Mouse (Mus musculus) right cerebral cortex, postnatal 36 days (tissue): ENCODE data around the gene Wdr93.
A peak's percentile ranks its signal among the peaks of the same experiment; 100 is the strongest.

Experiments
- DNase-seq, 2 experiments: peaks; one replicate each; pipeline ENCODE4 v3.0.0; 2022; ENCODE audit warnings: low spot score in 2 of 2, mixed read lengths in 1 of 2

The Wdr93 gene

DNA sequence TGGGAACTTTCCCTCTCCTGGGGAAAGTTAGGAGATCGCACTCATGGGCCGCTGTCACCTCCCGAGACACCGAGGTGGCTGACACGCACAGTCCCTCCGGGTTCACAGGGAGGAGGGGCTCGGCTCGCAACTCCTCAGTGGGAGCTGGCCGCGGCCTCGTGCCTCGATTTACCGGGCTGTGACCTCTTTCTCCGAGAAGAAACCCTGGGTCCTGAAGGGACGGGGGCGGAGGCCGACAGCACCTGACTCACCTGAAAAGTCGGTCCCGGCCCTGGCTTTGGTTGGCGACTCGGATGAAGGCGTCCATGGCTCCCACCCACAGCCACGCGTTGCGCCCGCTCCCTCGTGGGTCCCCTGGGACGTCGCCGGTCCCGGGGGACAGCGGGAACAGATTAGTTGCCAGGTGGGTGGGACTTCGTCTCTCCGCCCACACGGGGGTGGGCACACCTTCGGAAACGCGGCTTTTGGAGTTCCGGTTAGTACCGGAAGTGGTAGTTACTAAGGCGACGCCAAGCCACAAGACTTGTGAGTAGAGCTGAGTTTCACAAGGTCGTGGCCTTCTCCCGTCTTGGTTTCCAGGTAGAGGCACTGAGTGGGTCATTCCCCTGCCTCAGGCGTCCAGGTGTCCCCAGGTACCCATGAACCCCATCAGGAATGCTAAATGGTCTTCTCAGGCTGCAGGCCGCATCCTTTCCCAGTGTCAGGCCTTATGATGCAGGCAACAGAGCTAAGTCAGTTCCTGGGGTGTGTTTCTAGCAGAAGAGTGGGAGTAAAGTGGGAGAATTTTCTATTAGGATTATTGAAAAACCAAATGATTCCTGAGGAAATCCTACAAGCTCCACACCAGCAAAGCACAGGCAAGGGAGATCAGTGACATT is at the start of gene Wdr93, which contains the start of gene Pex11a:
Wdr93 (plus strand) TSS at position 505 of the 878 bp plus-strand sequence.
Pex11a (minus strand) TSS at position 473 of the 878 bp plus-strand sequence.
- peak; percentile 66 to 76 for DNase-seq

DNA sequence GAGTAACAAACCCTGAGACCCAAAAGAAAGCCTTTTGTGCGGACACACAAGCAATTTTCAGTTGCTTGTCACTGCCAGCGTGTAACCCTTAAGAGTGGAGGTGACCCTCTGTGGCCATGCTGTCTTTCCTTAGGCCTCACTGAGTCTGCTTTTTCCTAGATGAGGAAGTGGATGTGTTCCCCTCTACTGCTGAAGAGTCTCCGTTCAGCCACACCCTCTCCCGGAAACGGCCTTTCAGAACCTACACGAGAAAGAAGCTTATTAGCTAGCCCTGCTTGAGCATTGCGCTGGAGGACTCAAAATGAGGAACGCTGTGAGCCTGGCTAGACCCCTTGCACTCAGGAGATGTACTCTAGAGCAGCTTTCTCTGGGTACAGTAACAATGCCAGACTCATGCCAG is 46.5 kb upstream of the Wdr93 start:
- no peak for DNase-seq

DNA sequence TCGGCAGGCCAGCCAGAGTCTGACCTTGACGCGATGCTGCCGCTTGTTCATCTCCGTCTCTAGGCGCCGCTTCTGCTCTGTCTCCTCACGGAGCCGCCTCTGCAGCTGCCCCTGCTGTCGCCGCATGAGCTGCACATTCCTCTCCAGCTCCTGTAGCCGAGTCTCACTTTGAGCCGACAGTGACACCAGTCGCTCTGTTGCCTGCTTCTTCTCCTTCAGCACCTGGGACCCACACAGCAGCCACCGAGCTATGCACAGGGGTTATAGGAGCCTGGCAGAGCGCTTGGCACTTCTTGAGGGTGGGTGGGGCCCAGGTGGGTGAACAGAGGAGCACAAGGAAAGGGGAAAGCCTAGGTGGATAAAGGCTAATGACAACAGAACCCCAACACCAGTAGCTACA is 40.2 kb upstream of the Wdr93 start:
- DNase-seq = no peak

DNA sequence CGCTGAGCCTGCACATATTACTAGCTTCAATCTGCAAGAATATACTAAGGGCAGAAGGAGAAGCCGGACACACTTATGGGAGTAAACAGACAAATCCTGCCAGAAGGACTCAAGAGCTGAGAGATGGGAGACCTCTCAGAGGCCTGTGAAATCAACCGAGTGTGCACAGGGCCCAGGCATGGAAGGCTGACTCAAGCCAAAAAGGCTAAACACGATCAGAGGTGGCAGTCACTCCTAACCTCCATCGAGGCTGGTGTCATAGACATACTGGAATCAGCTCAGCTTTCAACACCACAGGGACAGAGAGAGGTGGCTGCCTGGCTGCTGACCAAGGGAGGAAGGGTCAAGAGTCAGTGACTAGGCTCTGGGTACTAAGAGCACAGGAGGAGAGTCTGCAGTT is 37.8 kb upstream of the Wdr93 start:
- DNase-seq = no peak

DNA sequence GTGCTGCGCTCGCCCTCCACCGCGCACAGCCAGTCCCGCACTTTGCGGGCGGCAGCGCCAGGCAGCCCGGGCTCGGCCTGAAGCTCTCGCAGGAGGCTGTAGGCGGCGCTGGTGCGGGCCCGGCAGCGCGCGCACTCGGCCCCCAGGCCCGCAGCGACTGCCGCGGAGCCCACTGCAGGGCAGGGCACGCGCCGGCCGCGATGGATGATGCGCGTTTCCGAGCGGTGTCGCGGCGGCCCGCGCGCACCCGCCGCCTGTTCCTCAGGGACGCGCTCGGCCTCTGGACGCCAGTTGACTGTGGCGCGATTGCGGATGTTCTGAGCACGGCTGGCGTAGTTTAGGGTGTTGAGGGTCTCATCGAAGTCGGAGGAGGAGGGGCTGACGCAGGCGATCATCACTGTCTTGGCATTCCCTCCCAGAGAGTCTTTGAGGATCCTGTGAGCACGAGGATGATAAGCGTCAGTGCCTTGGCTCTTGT is 32.8 kb upstream of the Wdr93 start:
- peak; percentile 32 to 37 for DNase-seq

DNA sequence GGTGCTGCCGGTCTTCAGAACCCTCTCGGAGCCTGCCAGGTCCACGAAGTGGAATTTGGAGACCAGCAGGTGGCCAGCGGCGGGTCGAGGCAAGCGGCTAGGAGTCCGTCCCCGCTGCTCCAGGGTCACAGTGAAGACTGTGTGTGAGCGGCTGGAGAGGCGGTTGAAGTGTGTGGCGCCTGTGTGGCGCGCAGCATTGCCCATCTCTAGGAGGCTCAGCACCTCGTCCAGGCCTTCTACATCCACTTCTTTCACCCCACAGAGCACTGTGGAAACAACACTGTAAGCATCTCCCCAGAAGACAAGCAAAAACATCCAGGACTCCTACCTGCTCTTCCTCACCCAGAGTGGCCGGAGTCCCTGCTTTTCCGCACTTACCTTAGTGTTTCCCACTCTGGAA is 32.1 kb upstream of the Wdr93 start:
- DNase-seq = no peak

DNA sequence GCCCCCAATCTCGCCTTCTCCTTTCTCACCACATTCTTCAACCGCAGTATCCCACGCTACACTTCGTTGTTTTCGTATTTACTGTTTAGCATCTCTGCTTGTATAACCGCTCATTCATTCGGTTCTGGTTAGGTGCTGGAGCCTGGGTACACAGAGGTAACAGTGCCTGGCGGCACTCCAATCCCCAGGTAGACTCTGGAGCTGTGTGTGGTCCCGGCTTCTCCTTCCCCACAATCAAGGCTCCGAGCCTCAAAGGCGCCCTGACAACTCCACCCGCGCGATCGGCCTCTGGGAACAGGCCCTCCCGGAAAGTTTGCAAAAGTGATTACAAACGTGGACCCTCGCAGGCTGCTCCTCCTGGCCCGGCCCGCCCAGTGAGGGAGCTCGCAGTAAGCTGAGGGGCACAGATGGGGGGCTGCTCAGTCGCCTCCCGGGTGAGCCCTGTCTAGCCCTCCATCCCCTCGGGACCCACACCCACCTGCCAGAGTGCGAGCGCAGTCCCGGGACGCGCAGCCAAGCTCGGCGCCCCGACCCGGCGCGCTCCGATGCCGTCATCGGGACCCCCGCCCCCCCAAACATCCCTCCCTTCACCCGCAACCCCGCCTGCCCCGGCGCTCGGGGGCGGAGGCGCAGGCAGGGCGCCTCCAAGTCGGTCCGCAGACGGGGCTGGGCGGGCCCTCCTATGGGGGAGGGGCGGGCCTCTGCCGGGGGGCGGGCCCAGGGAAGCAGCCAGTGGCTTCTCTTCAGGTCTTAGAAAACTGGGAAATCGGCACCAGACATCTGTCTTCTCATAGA is 27.6 kb upstream of the Wdr93 start, which contains the start of gene Kif7:
Kif7 (minus strand) TSS at position 534 of the 795 bp plus-strand sequence.
- peak in 1 of 2 experiments; percentile 28 for DNase-seq

DNA sequence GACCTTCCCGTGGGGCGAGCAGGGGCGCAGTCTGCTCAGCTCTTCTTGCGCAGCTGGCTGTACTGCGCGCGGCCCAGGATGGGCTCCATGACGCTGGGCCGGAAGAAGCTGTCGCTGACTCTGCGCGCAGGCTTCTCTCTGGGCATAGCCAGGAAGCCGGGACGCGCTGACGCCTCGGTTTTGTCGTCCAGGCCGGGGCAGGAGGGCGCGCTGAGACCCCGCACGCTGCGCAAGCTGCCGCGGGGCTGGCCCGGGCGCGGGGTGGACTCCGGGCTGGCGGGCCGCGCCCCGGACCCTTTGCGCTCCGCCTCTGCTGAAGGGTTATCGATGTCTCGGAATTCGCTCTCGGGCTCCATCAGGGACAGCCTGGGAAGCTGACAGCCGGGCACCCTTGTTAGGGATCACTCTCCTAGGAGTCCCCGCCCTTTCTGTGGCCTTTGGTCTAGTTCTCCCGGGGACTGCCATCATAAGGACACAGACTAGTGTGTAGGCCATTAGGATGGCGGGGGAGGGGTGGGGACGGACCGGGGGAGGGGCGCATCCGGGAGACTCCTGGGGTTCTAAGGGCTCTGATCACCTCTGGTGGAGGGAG is 21.5 kb upstream of the Wdr93 start:
- DNase-seq = no peak

DNA sequence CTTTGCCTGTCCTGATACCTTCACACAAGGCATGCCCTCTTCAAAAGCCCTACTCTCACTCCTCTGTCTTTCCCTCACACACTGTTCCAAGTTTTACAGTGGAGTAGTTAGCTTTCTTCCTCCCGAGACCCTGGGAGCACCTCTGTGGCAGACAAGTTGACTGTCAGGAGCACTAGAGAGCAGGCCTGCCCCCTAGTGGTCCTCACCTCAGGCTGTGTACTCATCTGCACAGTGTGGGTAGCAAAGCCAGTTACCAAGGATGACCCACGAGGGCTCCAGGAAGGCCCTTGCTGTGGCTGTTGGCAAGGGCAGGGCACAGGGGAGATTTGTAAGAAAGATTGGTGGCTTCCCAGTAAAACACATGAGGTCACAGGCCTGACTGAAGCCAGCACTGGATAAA is 15.9 kb upstream of the Wdr93 start:
- DNase-seq = peak in 1 of 2 experiments; percentile 33

DNA sequence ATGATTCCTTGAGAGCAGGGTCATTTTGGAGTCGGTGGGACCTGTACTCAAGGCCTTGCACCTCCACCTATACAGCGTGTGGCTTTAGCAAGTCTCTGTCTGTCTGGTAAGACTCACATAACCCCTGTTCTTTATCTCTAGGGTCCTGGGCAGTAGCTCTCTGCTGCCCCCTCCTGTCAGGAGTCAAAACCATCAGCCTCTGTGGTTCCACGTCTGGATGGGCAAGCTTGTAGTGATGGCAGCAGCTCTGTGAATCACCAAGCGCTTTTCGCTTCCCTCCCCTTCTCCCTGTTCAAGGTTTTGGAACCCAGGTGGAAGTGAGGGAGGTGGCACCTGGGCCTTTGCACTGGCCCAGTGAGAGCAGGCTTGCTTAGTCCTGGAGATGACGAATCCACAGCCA is 14.7 kb upstream of the Wdr93 start:
- DNase-seq = no peak

DNA sequence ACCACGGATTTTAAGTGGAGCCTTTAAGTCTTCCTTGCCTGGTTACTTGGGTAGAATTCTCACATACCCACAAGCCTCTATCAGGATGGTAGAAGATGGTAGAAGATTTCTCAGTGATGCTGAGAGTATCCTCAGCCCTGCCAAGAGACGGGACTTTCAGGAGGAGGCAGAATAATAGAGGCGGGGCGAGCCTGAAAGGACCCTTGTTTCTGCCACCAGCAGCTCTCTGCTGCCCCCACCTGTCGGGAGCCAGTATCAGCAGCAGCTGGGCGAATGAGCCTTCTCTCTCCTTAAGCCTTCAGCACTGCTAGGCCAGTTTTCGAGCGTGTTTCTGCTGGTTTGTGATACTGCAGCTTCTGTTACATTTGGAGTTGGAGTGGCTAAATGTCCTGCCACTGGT is 13.8 kb upstream of the Wdr93 start:
- DNase-seq = peak in 1 of 2 experiments; percentile 39

DNA sequence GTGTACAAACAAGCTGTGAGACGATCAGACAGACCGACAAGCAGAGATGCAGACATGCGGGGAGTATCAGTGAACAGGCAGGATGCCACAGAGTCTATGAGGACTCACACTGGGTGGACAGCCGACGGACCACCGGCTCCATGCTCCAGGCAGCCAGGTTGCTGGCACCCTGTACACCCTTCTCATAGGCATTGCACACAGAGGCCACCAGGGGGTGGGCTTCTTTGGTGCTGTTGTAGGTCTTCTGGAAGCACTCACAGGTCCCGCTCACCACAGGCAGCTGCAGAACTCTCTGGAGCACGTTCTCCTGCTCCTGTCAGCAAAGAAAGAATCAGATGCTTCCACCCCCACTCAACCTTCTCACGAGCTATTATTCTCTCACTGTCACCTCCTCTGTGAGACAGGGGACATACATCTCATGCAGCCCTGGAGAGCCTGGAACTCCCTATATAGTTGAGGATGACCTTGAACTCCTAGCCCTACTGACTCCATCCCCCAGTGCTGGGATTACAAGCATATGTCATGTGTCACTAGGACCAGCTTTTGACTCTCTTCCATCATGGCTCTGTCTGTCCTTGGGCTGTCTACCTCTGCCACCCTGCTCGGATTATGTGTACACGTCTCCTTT is 13.1 kb upstream of the Wdr93 start:
- no peak for DNase-seq

DNA sequence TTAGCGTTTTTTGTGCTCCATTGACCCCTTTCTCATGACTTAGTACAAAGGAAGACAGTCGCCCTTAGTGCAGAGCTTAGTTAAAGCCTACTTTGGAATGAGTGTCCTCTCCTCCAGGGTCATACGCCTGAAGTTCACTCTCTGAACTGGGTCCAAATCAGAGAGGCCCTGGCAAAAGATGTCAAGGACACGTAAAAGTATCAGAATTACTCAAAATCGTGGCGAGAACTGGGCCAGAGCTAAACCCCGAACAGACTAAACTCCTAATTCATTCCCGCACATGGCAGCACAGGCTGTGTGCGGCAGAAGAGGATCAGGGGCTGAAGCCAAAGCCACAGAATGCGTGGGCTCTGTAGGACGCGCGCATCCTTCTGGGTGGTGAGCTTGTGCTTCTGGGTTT is 11.5 kb upstream of the Wdr93 start:
- no peak for DNase-seq

DNA sequence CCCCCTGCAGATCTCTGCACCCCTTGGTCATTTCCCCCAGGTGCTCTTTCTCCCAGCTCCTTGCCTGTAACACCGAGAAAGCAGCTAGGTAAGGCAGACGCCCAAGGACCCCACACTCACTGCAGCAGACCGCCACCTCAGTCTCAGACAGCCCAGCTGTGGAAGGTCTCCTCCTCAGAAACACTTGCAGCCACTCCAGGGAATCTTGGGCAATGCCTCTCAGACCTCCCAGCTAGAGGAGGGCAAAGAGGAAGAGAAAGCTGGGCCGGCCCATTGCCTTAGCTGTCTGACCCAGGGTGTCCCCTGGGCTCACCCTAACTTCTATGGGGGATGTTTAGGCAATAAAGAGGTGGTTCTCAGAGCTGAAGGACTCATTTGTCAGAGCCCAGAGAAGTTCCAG is 10.3 kb upstream of the Wdr93 start, which contains the start of gene Plin1:
Plin1 (minus strand) TSS at position 282 of the 400 bp plus-strand sequence.
- no peak for DNase-seq

DNA sequence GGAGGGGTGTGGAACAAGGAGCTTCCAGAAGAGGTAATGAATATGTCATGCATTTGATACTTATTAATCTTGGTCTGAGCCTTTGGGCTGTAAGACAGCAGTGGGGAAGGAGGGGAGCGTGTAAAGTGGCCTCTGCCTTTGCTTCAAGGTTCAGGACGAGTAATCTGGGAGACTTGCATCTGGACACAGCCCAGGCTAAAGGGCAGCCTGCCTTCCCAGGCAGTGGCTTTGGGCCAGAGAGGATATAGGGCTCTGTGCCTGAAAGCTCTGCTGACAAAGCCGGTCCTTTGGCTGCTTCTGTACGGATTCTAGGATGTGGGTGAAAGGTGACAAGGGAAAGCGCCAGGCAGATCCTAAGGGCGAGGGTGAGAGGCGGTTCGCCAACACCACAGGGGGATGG is 8.4 kb upstream of the Wdr93 start:
- DNase-seq = no peak

DNA sequence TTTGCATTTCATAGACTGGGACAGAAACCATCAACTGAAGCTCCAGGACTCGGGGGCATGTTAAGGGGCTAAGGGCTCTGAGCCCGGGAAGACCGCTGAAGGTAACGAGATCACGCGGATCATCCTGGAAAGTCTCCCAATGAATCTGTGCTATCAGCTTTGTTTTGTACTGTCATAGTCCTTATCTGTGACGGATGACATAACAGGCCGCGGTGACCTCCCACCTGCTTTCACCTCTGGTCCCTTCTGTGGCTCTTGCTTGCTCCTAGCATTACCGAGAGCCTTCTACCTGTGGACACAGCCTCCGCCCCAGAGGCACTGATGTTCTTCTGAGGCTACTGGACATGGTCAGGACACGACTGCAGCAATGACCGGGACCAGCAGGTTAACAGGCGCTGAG is 6.5 kb upstream of the Wdr93 start:
- no peak for DNase-seq

DNA sequence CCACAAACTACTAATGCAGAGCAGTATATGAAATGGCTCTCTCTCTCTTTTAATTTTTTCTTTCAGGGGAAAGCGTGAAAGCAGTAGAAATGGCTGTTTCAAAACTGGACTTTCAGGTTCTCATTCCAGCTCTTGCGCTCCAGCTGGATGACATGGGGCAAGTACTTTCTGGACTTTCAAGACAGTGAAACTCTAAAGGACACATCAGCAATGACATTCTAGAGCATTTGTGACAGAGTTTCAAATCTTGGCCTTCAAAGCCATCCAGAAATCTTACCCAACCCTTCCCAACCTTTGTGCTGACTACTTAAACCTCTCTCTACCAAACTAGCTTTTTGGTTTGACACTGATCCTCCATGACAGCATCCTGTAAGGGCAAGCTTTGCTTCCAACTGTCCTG is 4.0 kb upstream of the Wdr93 start:
- no peak for DNase-seq

DNA sequence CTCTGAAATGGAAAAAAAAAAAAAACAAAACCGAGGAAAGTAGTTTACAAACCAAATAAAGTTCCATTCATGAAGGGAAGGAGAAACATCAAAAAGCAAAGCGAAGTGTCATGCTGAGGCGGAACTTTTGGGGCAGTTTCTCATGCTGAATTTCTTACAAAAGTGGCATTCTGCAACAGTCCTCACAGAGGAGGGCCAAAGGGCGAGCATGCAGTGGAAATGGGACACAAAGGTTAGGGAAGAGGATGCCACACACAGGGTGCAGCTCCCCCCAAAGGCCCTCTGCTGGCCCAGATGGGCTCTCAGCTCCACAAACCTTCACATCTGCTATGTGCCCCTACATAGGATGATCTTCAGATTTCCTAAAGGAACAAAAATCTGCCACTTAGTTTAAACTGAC is 2.7 kb upstream of the Wdr93 start:
- no peak for DNase-seq

DNA sequence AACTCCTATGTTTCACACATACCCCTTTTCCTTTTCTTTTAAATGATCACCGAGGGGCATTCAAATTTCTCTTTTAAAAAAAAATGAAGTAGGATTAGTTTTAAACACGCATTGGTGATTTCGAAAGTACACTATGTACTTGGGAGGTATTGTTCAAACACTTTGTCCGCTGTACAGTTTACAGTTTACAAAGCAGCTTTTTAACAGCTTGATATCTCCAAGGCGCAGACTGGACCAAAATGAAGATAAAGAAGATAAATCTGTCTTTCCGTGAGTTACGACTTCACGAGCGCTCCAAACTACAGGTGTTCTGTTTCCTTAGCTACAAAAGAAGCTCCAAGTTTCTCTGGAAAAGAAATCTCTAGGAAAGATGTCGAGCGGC is 695 bp upstream of the Wdr93 start:
- no peak for DNase-seq

DNA sequence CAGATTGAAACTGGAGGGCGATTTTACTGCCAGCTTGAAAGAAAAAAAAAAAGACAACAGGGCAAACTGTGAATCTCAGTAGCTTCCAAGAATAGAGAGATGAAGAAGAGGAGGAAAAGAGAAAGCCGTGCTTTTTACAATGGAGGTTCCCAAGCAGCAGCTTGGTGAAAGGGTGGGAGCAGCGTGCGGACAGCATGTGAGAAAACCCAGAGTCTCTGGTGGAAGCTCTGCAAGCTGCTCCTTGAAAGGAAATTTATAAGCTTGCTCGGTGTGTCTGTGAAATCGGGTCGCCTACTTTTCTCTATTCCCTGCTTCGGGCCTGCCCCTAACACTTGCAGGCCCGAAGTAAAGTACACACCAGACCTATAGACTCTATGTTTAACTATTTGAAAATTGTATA is 1.1 kb downstream of the Wdr93 start:
- DNase-seq = peak in 1 of 2 experiments; percentile 35

DNA sequence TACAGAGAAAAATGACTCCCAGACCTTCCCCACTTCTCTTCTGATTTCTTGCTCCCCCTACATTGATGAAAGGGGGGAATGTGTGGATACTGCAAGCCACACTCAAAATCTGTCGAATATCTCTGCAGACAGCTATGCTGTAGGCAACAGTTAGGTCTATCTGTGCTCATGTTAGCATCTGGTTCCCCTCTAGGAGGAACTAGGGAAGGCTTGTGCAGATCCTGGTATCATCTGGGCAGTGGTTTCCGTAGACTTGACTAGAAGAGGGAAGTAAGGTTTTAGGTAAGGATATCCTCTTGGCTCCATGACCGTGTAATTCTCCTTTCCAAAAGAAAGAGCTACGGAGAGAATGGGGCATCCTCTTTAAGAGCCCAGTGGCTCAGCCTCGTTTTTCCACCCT is 1.6 kb downstream of the Wdr93 start:
- DNase-seq = no peak

DNA sequence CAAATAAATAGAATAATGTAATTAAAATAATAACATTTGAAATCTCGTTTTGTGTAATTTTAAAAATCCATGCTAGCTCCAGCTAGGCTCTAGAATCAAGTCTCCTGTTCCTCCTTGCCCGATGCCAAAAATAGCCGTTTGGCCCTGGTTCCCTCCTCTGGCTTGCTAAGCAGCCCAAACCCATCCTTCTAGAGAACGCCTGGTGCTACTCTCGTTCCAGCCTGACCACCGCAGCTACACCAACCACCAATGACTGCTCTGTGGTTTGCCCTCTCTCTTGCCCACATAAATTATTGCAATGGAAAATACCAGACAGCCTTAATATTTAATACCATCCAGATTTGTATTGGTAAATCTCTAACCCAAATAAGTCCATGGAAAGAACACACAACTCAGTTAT is 4.7 kb downstream of the Wdr93 start:
- no peak for DNase-seq
